Mouse (Mus musculus) stomach, embryonic 16.5 days (tissue): ENCODE measurements around the gene Cmbl. TPM values are rescaled to one million over a fixed set of nuclear protein-coding genes. Genes with fewer than 3 reads are reported as not detected.
"Not testable (repeated sequence)": the region's sequence is repeated elsewhere in the genome, so short reads cannot be mapped to it uniquely, and the experiment has no call there.

Experiments used
- ATAC-seq: fragments of 200-750 bp; cut with Nextera tagmentation; 2 replicates; pipeline ENCODE4 v1.8.0; 2017; ENCODE audit warnings: moderate number of reproducible peaks, moderate TSS enrichment; ENCODE audit not compliant: insufficient read depth, low FRiP score
- H3K27ac ChIP-seq: fragments of 300-500 bp; sonication (generic); 2 replicates; pipeline ENCODE4 v1.5.1; 2014; ENCODE audit warnings: low read length
- H3K27me3 ChIP-seq: fragments of 300-500 bp; sonication (generic); 2 replicates; pipeline ENCODE4 v1.6.1; 2014; ENCODE audit warnings: low read length, control low read depth, mixed read lengths; ENCODE audit not compliant: control insufficient read depth, insufficient read depth
- H3K36me3 ChIP-seq: fragments of 300-500 bp; sonication (generic); 2 replicates; pipeline ENCODE4 v1.6.1; 2014; ENCODE audit warnings: low read length; ENCODE audit not compliant: control insufficient read depth, insufficient read depth
- H3K4me1 ChIP-seq: fragments of 300-500 bp; sonication (generic); 2 replicates; pipeline ENCODE4 v1.6.1; 2014; ENCODE audit warnings: low read length, control low read depth, mixed read lengths; ENCODE audit not compliant: control insufficient read depth, insufficient read depth
- H3K4me2 ChIP-seq: fragments of 300-500 bp; sonication (generic); 2 replicates; pipeline ENCODE4 v1.6.1; 2014; ENCODE audit warnings: low read depth, low read length, mixed read lengths
- H3K4me3 ChIP-seq: fragments of 300-500 bp; sonication (generic); replicated peaks from 2 replicates; pipeline ENCODE4 v1.5.1; 2014; ENCODE audit warnings: mild to moderate bottlenecking, low read length
- H3K9ac ChIP-seq: fragments of 300-500 bp; sonication (generic); 2 replicates; pipeline ENCODE4 v1.6.1; 2014; ENCODE audit warnings: low read length
- H3K9me3 ChIP-seq: fragments of 300-500 bp; sonication (generic); replicated peaks from 2 replicates; pipeline ENCODE4 v1.6.1; 2016; ENCODE audit warnings: low read length, control low read depth; ENCODE audit not compliant: control insufficient read depth
- WGBS: fragments of 180-500 bp; shearing (Covaris S2); extraction: QIAGEN DNeasy Blood & Tissue Kit; methylation state at CpG from one replicate; pipeline ENCODE4 v1.1.7; 2014; 5-methylcytosine and 5-hydroxymethylcytosine counted together
- polyA plus RNA-seq: library from polyadenylated mRNA; unstranded; fragments of >200 nt; fragmentation: Nextera tagmentation; extraction: Ambion mirVana; gene quantifications from 2 replicates; pipeline ENCODE4 v1.2.1, GENCODE M21; 2015

Cmbl gene
- polyA plus RNA-seq, 1 experiment from 2014 or later, result 24.3 TPM

GRCm38 (mm10) chr15:31569325-31570022 is 4.3 kb downstream of the Cmbl start:
- Histone ChIP-seq H3K4me3 (no peak overlapping the region), H3K36me3 (no peaks in the 10 kb centered on the region), H3K27ac (peak overlapping the region; percentile 90), H3K9ac (peak overlapping the region; percentile 39; the same call in 1 of the 2 replicates), H3K27me3 (no peaks in the 10 kb centered on the region), H3K9me3 (no peaks in the 10 kb centered on the region), H3K4me2 (peak overlapping the region; percentile 41), H3K4me1 (peaks cover 19% of the 10 kb centered on the region)
- WGBS, result 45% methylated on average over 9 of the region's 9 CpGs
- ATAC-seq, result peak; percentile 88

GRCm38 (mm10) chr15:31570959-31571358 is 5.8 kb downstream of the Cmbl start:
- Histone ChIP-seq H3K9me3 (no peaks in the 10 kb centered on the region), H3K4me1 (peaks cover 19% of the 10 kb centered on the region), H3K36me3 (no peaks in the 10 kb centered on the region), H3K27me3 (no peaks in the 10 kb centered on the region), H3K27ac (peak overlapping the region; percentile 90; the same call in 1 of the 2 replicates), H3K4me2 (no peak overlapping the region), H3K9ac (no peak overlapping the region), H3K4me3 (no peak overlapping the region)
- no peak for ATAC-seq
- WGBS, result 78% methylated on average over 8 of the region's 8 CpGs

- no peaks in the 10 kb centered on the region for H3K9me3 ChIP-seq
- H3K4me3 ChIP-seq, result no peak overlapping the region
- no peak for ATAC-seq
- WGBS, result 76% methylated on average over 16 of the region's 16 CpGs
- H3K4me1 ChIP-seq, result peaks cover 19% of the 10 kb centered on the region
- H3K36me3 ChIP-seq, result no peaks in the 10 kb centered on the region
- no peaks in the 10 kb centered on the region for H3K27me3 ChIP-seq
- peak overlapping the region; percentile 14; the same call in 1 of the 2 replicates for H3K27ac ChIP-seq
- H3K4me2 ChIP-seq, result no peak overlapping the region
- no peak overlapping the region for H3K9ac ChIP-seq
Observed at GRCm38 (mm10) chr15:31571906-31572722, 6.9 kb downstream of the Cmbl start.

GRCm38 (mm10) chr15:31573287-31573686 is 8.1 kb downstream of the Cmbl start:
- no peak overlapping the region for H3K27ac ChIP-seq
- 67% methylated on average over 4 of the region's 4 CpGs for WGBS
- no peaks in the 10 kb centered on the region for H3K36me3 ChIP-seq
- no peak overlapping the region for H3K4me3 ChIP-seq
- H3K4me2 ChIP-seq, result no peak overlapping the region
- H3K9ac ChIP-seq, result no peak overlapping the region
- no peaks in the 10 kb centered on the region for H3K27me3 ChIP-seq
- ATAC-seq, result no peak
- no peaks in the 10 kb centered on the region for H3K9me3 ChIP-seq
- H3K4me1 ChIP-seq, result peaks cover 13% of the 10 kb centered on the region

- Histone ChIP-seq H3K36me3 (no peaks in the 10 kb centered on the region), H3K4me2 (no peak overlapping the region), H3K27me3 (no peaks in the 10 kb centered on the region), H3K9me3 (no peaks in the 10 kb centered on the region), H3K4me1 (peaks cover 9% of the 10 kb centered on the region), H3K4me3 (no peak overlapping the region), H3K9ac (no peak overlapping the region), H3K27ac (no peak overlapping the region)
- no peak for ATAC-seq
Observed at GRCm38 (mm10) chr15:31573692-31574091, 8.5 kb downstream of the Cmbl start.

GRCm38 (mm10) chr15:31576076-31576475 is 10.9 kb downstream of the Cmbl start:
- no peak overlapping the region for H3K4me2 ChIP-seq
- H3K27ac ChIP-seq, result no peak overlapping the region
- 74% methylated on average over 5 of the region's 5 CpGs for WGBS
- no peak for ATAC-seq
- no peaks in the 10 kb centered on the region for H3K9me3 ChIP-seq
- no peak overlapping the region for H3K9ac ChIP-seq
- H3K4me1 ChIP-seq, result no peaks in the 10 kb centered on the region
- H3K4me3 ChIP-seq, result no peak overlapping the region
- no peaks in the 10 kb centered on the region for H3K36me3 ChIP-seq
- H3K27me3 ChIP-seq, result no peaks in the 10 kb centered on the region

- not testable (repeated sequence) for ATAC-seq, H3K4me2 ChIP-seq, H3K9ac ChIP-seq, H3K36me3 ChIP-seq, H3K4me1 ChIP-seq, H3K4me3 ChIP-seq, H3K27me3 ChIP-seq, H3K9me3 ChIP-seq, H3K27ac ChIP-seq
- 91% methylated on average over 2 of the region's 2 CpGs for WGBS
Observed at GRCm38 (mm10) chr15:31581086-31581485, 15.9 kb downstream of the Cmbl start.

GRCm38 (mm10) chr15:31583304-31584085 is 18.3 kb downstream of the Cmbl start:
- H3K9me3 ChIP-seq, result no peaks in the 10 kb centered on the region
- 84% methylated on average over 13 of the region's 13 CpGs for WGBS
- H3K27ac ChIP-seq, result no peak overlapping the region
- H3K27me3 ChIP-seq, result no peaks in the 10 kb centered on the region
- H3K4me2 ChIP-seq, result no peak overlapping the region
- no peaks in the 10 kb centered on the region for H3K4me1 ChIP-seq
- ATAC-seq, result no peak
- no peak overlapping the region for H3K9ac ChIP-seq
- no peaks in the 10 kb centered on the region for H3K36me3 ChIP-seq
- H3K4me3 ChIP-seq, result no peak overlapping the region

- WGBS, result 83% methylated on average over 7 of the region's 7 CpGs
- Histone ChIP-seq H3K9ac (no peak overlapping the region), H3K27ac (no peak overlapping the region), H3K36me3 (peaks cover 8% of the 10 kb centered on the region; the same call in 1 of the 2 replicates), H3K4me3 (no peak overlapping the region), H3K27me3 (no peaks in the 10 kb centered on the region), H3K4me2 (no peak overlapping the region), H3K4me1 (no peaks in the 10 kb centered on the region), H3K9me3 (no peaks in the 10 kb centered on the region)
- no peak for ATAC-seq
Observed at GRCm38 (mm10) chr15:31585238-31585637, 20.0 kb downstream of the Cmbl start.
